Mouse (Mus musculus) E14TG2a.4 (cell line): Measurements from ENCODE around the gene Slc31a1.

ENCODE experiments used
- H3K27me3 ChIP-seq: 2 replicates; pipeline ENCODE4 v1.6.1; 2014; ENCODE audit warnings: low read length, control low read depth; ENCODE audit not compliant: insufficient read depth
- H3K36me3 ChIP-seq: 2 replicates; pipeline ENCODE4 v1.6.1; 2014; ENCODE audit warnings: low read length, control low read depth; ENCODE audit not compliant: insufficient read depth
- H3K4me1 ChIP-seq: replicated peaks from 2 replicates; pipeline ENCODE4 v1.6.1; 2014; ENCODE audit warnings: low read depth, low read length, control low read depth
- H3K4me3 ChIP-seq: replicated peaks from 2 replicates; pipeline ENCODE4 v1.5.1; 2014; ENCODE audit warnings: mild to moderate bottlenecking, low read length
- H3K9me3 ChIP-seq: 2 replicates; pipeline ENCODE4 v1.6.1; 2014; ENCODE audit warnings: low read length, control low read depth
- CTCF ChIP-seq: conservative IDR thresholded peaks from 2 replicates; pipeline ENCODE4 v1.5.1; 2014; ENCODE audit warnings: low read length
- NANOG ChIP-seq: IDR thresholded peaks from 2 replicates; pipeline ENCODE4 v1.6.1; 2014; ENCODE audit warnings: borderline replicate concordance, low read length, mixed read lengths
- POU5F1 ChIP-seq: IDR thresholded peaks from 2 replicates; pipeline ENCODE4 v1.6.1; 2014; ENCODE audit warnings: low read length, borderline replicate concordance

Gene Slc31a1

DNA sequence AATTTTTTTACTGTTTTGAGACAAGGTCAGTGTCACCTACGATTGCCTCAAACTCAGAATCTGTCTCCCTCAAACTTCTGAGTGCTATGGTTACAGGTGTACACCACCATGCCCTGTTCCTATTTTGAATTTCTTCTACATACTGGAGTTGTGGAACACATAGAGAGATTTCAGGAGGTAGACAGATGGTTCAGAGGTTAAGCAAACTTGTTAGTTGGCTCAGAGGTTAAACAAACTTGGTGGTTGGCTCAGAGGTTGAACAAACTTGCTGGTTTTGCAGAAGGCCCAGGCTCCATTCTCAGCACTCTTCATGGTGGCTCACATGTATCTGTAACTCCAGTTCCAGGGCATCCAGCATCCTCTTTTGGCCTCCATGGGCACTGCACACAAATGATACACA lies 23.6 kb downstream of the Slc31a1 start:
- no peaks in the 10 kb centered on the region for H3K27me3 ChIP-seq
- no peaks in the 10 kb centered on the region for H3K9me3 ChIP-seq
- H3K36me3 ChIP-seq, result peaks cover 38% of the 10 kb centered on the region
- TF ChIP-seq POU5F1, result no peak
- no peak for TF ChIP-seq NANOG
- H3K4me3 ChIP-seq, result no peak overlapping the region
- peaks cover 14% of the 10 kb centered on the region for H3K4me1 ChIP-seq

DNA sequence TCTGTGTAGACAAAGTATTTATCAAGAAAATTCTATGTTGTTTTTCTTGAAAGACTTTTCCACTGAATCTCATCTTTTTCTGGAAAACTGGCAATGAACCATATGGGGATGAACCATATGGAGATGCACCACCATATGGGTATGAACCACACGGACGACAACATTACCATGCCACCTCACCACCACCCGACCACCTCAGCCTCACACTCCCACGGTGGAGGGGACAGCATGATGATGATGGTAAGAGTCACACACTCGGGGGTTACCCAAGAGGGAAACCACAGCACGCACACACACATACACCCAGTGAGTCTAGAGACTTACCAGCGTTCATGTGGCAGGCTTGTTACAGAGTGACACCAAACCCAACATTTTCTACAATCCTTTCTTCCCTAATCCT lies 24.9 kb downstream of the Slc31a1 start:
- Histone ChIP-seq H3K4me3 (no peak overlapping the region), H3K4me1 (peaks cover 3% of the 10 kb centered on the region; the same call in 1 of the 2 replicates), H3K27me3 (no peaks in the 10 kb centered on the region), H3K9me3 (no peaks in the 10 kb centered on the region), H3K36me3 (peaks cover 46% of the 10 kb centered on the region)
- TF ChIP-seq CTCF (no peak), POU5F1 (no peak), NANOG (no peak)

DNA sequence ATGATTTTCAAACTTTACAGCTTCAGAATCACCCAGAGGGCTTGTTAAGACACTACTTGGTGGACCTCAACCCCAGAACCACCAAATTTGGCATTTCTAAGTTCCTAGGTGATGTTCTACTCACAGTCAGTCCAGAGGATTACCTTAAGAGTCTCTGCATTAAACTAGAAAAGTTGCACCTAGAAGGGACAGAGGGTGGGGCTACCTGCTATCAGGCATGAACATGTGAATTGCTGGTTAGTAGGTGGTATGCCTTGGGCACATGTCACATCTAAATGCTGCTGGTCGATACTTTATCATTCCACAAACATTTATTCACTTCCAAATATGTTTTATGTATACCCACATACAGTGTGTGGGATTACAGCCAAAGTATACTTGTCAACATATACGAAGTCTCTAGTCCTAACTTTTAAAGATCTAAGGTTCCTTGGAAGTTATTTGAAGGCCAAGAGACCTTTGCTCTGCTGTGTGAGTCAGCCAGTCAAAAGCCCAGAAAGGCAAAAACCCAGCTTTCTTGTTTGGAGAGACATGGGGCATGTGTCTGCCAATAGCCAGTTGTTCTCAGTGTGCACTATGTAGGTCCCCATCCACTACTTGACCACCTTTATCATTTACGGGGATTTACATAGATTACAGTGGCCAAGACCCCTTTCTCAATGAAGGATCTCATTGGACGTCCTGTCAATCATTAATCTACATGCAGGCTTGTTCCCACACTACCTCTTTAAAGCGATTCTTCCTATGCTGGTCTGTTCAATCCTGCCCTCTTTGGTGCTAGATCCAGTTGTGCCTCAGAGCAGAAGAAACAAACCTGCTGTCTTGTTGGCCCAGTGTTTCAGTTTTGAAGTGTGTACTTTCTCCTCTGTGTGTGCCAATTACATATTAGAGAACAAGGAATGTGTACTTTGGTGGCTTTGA lies 29.3 kb downstream of the Slc31a1 start:
- Histone ChIP-seq H3K36me3 (peaks cover 80% of the 10 kb centered on the region), H3K9me3 (no peaks in the 10 kb centered on the region), H3K4me3 (no peak overlapping the region), H3K4me1 (peaks cover 17% of the 10 kb centered on the region), H3K27me3 (no peaks in the 10 kb centered on the region)
- TF ChIP-seq POU5F1 (no peak), CTCF (no peak), NANOG (no peak)

DNA sequence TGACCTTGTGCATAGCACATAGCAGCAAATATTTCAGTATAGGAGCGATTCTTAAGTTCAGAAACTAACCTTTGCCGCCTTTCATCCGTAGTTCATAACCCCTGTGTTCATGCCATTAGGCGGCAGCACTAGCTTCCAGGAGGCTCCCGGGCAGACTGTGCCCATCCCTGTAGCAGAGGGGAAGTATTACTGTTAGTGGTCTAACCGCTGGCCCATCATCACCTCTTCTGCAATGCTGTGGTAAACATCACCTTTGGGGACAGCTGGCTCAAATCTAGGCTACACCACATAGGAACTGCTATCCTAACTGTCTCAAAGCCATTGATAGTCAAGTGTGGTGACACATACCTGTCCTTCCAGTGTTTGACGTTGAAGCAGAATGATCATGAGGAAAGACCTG lies 31.4 kb downstream of the Slc31a1 start:
- TF ChIP-seq CTCF (no peak), POU5F1 (no peak), NANOG (no peak)
- Histone ChIP-seq H3K27me3 (no peaks in the 10 kb centered on the region), H3K36me3 (peaks cover 88% of the 10 kb centered on the region), H3K4me1 (peaks cover 18% of the 10 kb centered on the region), H3K4me3 (no peak overlapping the region), H3K9me3 (no peaks in the 10 kb centered on the region)

DNA sequence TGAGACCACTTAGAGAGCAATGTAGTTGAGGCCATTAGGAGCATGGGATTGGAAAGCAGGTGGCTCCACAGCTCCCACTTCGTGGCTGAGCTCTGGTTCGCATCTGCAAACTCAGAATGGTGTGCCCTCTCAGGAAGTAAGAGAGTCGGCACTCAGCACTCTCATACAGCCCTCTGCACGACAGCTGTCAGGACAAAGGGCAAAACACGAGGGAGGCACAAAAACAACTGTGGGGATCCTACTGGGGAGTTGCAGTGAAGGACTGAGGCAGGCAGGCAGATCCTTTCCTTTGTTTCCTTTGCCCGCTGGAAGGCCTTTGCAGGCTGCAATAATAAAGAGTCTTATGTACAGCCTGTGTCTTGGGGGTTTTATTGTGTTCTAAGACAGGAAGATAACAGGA lies 32.9 kb downstream of the Slc31a1 start:
- no peaks in the 10 kb centered on the region for H3K9me3 ChIP-seq
- no peaks in the 10 kb centered on the region for H3K27me3 ChIP-seq
- TF ChIP-seq NANOG, result no peak
- TF ChIP-seq POU5F1, result no peak
- TF ChIP-seq CTCF, result no peak
- H3K4me3 ChIP-seq, result no peak overlapping the region
- peaks cover 89% of the 10 kb centered on the region for H3K36me3 ChIP-seq
- peaks cover 34% of the 10 kb centered on the region for H3K4me1 ChIP-seq

DNA sequence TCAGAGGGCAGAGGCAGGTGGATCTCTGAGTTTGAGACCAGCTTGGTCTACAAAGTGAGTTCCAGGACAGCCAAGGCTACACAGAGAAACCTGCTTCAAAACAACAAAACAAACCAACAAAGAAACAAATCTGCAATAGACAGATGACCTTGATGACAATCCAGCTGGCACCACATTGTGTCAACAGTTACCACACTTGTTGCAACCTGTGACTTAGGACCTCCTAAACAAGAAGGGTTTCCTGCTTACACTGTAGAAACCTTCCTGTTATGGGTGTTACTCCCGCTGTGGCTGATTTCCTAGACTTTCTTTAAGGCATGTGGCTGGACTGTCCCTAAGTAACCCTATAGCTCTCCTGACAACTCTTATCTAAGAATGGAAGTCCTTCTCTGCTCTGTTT lies 35.3 kb downstream of the Slc31a1 start:
- H3K27me3 ChIP-seq, result no peaks in the 10 kb centered on the region
- H3K4me3 ChIP-seq, result no peak overlapping the region
- no peaks in the 10 kb centered on the region for H3K9me3 ChIP-seq
- TF ChIP-seq POU5F1, result no peak
- TF ChIP-seq CTCF, result no peak
- TF ChIP-seq NANOG, result no peak
- peaks cover 88% of the 10 kb centered on the region for H3K36me3 ChIP-seq
- H3K4me1 ChIP-seq, result peaks cover 56% of the 10 kb centered on the region

DNA sequence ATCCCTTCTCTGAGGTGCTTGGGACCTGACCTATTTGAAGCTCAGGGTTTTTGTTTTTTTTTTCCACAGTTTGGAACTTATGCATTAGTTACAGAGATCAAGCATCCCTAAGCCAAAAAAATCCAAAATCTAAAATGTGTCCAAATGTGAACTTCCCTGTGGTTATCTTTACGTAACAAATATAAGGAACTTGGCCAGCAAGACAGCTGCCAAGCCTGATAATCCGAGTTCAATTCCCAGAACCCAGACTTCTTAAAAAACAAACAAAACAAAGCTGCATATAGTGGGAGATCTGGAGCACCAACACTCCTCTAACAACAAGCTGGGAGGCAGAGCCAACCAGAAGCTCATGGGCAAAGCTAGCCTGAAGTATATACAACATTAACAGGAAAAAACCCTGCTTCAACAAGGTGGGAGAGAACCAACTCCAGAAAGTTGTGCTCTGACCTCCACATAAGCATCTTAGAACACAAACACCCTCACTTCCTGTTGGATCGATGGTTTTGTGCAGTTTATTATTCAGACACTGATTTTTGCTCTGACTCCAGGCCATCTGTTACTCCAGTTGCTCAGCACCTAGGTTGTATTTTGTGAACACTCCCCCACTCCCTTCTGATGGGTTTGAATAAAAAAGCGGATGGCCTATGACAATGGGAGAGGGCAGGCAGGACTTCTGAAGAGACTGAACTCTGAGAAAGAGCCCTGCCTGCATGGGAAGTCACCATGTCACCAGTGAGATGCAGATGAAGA lies 37.3 kb downstream of the Slc31a1 start:
- Histone ChIP-seq H3K36me3 (peaks cover 89% of the 10 kb centered on the region), H3K9me3 (no peaks in the 10 kb centered on the region), H3K27me3 (no peaks in the 10 kb centered on the region), H3K4me1 (peaks cover 50% of the 10 kb centered on the region), H3K4me3 (no peak overlapping the region)
- TF ChIP-seq NANOG (no peak), POU5F1 (no peak), CTCF (no peak)

DNA sequence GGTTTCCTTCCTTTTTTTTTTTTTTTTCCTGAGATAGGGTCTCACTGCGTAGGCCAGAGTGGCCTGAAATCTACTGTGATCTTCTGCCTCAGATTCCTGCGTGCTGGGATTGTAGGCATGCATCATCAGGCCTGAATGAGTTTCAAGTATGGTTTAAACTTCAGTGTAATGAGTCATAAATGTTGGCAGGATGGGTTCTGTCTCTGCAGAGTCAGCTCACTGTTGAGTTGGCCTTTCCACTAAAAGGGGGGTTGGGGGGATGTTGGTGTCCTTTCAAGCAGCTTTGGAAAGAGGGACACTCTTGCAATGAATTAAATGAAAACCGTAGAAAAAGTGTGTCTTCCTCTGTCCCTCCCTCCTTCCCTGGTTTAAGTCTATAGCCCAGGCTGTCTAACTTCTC lies 38.4 kb downstream of the Slc31a1 start:
- TF ChIP-seq POU5F1, result no peak
- TF ChIP-seq CTCF, result no peak
- no peak for TF ChIP-seq NANOG
- H3K27me3 ChIP-seq, result no peaks in the 10 kb centered on the region

More for the DNA sequence above, 38.4 kb downstream of the Slc31a1 start:
- no peaks in the 10 kb centered on the region for H3K9me3 ChIP-seq
- H3K4me3 ChIP-seq, result no peak overlapping the region
- peaks cover 52% of the 10 kb centered on the region for H3K4me1 ChIP-seq
- H3K36me3 ChIP-seq, result peaks cover 93% of the 10 kb centered on the region
